Mouse (Mus musculus): ENCODE measurements around the gene Selenoi. TPM values are rescaled to one million over a fixed set of nuclear protein-coding genes. Genes with fewer than 3 reads are reported as not detected.

Gene Selenoi
- total RNA-seq, 2 experiments from 2014 or later: 56.8 to 58.3 TPM

GRCm38 (mm10) chr5:30285944-30286799, 53.8 kb downstream of the Selenoi start:
- intact Hi-C loops (cut with DNase I): no loop called here
- no peak for DNase-seq (ENCODE audit: extremely low spot score in 1 of 2, low spot score in 2 of 2)

- intact Hi-C loops (cut with DNase I): no loop called here
- no peak for DNase-seq (ENCODE audit: extremely low spot score in 1 of 2, low spot score in 2 of 2)
Measured at GRCm38 (mm10) chr5:30287106-30287882, 54.9 kb downstream of the Selenoi start.

Other genes starting within 250 kb of the Selenoi start
- gene Il6, start 219.5 kb upstream of the Selenoi start, total RNA-seq (2021): not detected
- 1 to 10 TPM; 5.8 to 8.3 TPM for gene Tyms, start 159.0 kb upstream of the Selenoi start, total RNA-seq (2021)
- gene Garem2, start 127.4 kb upstream of the Selenoi start, total RNA-seq (2021): 10 to 100 TPM; 10.5 to 11.2 TPM
- 1 to 10 TPM; 2.1 to 2.2 TPM for gene 3110082J24Rik, start 126.5 kb upstream of the Selenoi start, total RNA-seq (2021)
- gene Hadha, start 77.4 kb upstream of the Selenoi start, total RNA-seq (2021): 10 to 100 TPM; 60.2 to 64.6 TPM
- gene Hadhb, start 77.3 kb upstream of the Selenoi start, total RNA-seq (2021): 10 to 100 TPM; 52.3 to 52.6 TPM
- gene Adgrf3, start 26.9 kb upstream of the Selenoi start, total RNA-seq (2021): not detected
- gene Drc1, start 48.8 kb downstream of the Selenoi start, total RNA-seq (2021): 10 to 100 TPM; 17.4 to 20.1 TPM
- gene Otof, start 229.4 kb downstream of the Selenoi start, total RNA-seq (2021): 10 to 100 TPM; 11.5 to 12.4 TPM
- gene 1700001C02Rik, start 233.5 kb downstream of the Selenoi start, total RNA-seq (2021): not detected

Measured in left cerebral cortex, postnatal 10 days (tissue).